Mouse (Mus musculus) hindbrain, embryonic 16.5 days (tissue): ENCODE data around the gene Fcrl5. TPM values are rescaled to one million over a fixed set of nuclear protein-coding genes. Genes with fewer than 3 reads are reported as not detected.

Source experiments
- ATAC-seq: fragments of 200-750 bp; cut with Nextera tagmentation; 2 replicates; pipeline ENCODE4 v1.8.0; 2017; ENCODE audit warnings: moderate TSS enrichment, moderate library complexity
- H3K27ac ChIP-seq: fragments of 300-500 bp; sonication (generic); 2 replicates; pipeline ENCODE4 v1.5.1; 2014; ENCODE audit warnings: low read depth, mild to moderate bottlenecking, control low read depth, low read length, moderate library complexity
- H3K27me3 ChIP-seq: fragments of 300-500 bp; sonication (generic); replicated peaks from 2 replicates; pipeline ENCODE4 v1.6.1; 2014; ENCODE audit warnings: low read length; ENCODE audit not compliant: control insufficient read depth, insufficient read depth
- H3K36me3 ChIP-seq: fragments of 300-500 bp; sonication (generic); 2 replicates; pipeline ENCODE4 v1.6.1; 2014; ENCODE audit warnings: mild to moderate bottlenecking, low read length, moderate library complexity, mixed read lengths; ENCODE audit not compliant: control insufficient read depth, insufficient read depth
- H3K4me1 ChIP-seq: fragments of 300-500 bp; sonication (generic); 2 replicates; pipeline ENCODE4 v1.6.1; 2014; ENCODE audit warnings: low read depth, low read length; ENCODE audit not compliant: control insufficient read depth, insufficient read depth
- H3K4me2 ChIP-seq: fragments of 300-500 bp; sonication (generic); 2 replicates; pipeline ENCODE4 v1.6.1; 2014; ENCODE audit warnings: mild to moderate bottlenecking, low read length, control low read depth, moderate library complexity
- H3K4me3 ChIP-seq: fragments of 300-500 bp; sonication (generic); 2 replicates; pipeline ENCODE4 v1.5.1; 2014; ENCODE audit warnings: mild to moderate bottlenecking, low read length, control low read depth, moderate library complexity
- H3K9ac ChIP-seq: fragments of 300-500 bp; sonication (generic); 2 replicates; pipeline ENCODE4 v1.6.1; 2014; ENCODE audit warnings: low read depth, mild to moderate bottlenecking, control low read depth, low read length, moderate library complexity
- H3K9me3 ChIP-seq: fragments of 300-500 bp; sonication (generic); 2 replicates; pipeline ENCODE4 v1.6.1; 2014; ENCODE audit warnings: mild to moderate bottlenecking, low read length, moderate library complexity; ENCODE audit not compliant: control insufficient read depth
- WGBS: fragments of 180-500 bp; shearing (Covaris S2); extraction: QIAGEN DNeasy Blood & Tissue Kit; methylation state at CpG from one replicate; pipeline ENCODE4 v1.1.7; 2014; 5-methylcytosine and 5-hydroxymethylcytosine counted together
- polyA plus RNA-seq: library from polyadenylated mRNA; unstranded; fragments of >200 nt; fragmentation: Nextera tagmentation; extraction: Ambion mirVana; gene quantifications from 2 replicates; pipeline ENCODE4 v1.2.1, GENCODE M21; 2015

Fcrl5 gene
- polyA plus RNA-seq, 1 experiment from 2014 or later, result not detected

DNA sequence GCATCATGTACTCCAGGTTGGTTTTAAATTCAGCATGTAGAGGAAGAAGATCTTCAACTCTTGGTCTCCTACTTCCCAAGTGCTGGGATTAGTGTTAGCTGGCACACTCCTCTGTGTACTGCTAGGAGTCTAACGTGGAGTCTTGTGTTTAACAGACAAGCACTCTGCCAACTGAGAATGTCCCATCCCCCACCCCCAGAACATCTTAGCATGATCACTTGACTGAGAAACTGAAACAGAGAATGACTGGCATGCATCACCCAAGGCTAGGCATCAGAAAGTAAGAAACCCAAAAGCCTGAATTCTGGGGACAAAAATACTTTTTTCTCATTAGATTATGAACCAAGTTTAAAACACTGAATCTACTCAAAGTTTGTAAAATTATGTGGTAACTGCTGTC, 86.3 kb downstream of the Fcrl5 start:
- no peak overlapping the region for H3K27ac ChIP-seq
- no peak overlapping the region for H3K9ac ChIP-seq
- peaks cover 12% of the 10 kb centered on the region for H3K4me1 ChIP-seq
- no peak for ATAC-seq
- no peak overlapping the region for H3K4me3 ChIP-seq
- no peak overlapping the region for H3K4me2 ChIP-seq
- 66% methylated on average over 1 of the region's 1 CpGs for WGBS
- no peaks in the 10 kb centered on the region for H3K27me3 ChIP-seq
- H3K9me3 ChIP-seq, result no peaks in the 10 kb centered on the region
- no peaks in the 10 kb centered on the region for H3K36me3 ChIP-seq

DNA sequence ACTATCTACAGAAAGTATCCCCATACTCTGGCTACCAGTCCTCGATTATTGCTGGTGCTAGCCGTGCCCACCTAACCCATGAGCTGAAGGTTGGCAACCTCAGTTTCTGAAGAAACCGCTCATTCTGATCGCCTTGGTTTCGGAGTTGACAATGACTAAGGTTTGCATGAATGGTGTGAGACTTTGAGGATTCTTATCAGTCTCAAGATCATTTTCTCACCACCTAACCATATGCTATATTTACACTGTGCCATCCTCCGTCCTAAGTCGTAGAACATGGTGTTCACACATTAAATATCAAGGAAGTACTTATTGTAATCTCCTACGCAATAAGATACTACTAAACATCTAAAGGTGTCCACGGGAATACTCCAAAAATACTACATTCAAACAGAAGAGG, 88.1 kb downstream of the Fcrl5 start:
- WGBS, result 94% methylated on average over 9 of the region's 9 CpGs
- H3K4me2 ChIP-seq, result no peak overlapping the region
- H3K9me3 ChIP-seq, result no peaks in the 10 kb centered on the region
- H3K4me3 ChIP-seq, result no peak overlapping the region
- peaks cover 5% of the 10 kb centered on the region; the same call in 1 of the 2 replicates for H3K36me3 ChIP-seq
- no peaks in the 10 kb centered on the region for H3K27me3 ChIP-seq
- peaks cover 12% of the 10 kb centered on the region for H3K4me1 ChIP-seq
- H3K9ac ChIP-seq, result no peak overlapping the region
- no peak overlapping the region for H3K27ac ChIP-seq
- ATAC-seq, result no peak

DNA sequence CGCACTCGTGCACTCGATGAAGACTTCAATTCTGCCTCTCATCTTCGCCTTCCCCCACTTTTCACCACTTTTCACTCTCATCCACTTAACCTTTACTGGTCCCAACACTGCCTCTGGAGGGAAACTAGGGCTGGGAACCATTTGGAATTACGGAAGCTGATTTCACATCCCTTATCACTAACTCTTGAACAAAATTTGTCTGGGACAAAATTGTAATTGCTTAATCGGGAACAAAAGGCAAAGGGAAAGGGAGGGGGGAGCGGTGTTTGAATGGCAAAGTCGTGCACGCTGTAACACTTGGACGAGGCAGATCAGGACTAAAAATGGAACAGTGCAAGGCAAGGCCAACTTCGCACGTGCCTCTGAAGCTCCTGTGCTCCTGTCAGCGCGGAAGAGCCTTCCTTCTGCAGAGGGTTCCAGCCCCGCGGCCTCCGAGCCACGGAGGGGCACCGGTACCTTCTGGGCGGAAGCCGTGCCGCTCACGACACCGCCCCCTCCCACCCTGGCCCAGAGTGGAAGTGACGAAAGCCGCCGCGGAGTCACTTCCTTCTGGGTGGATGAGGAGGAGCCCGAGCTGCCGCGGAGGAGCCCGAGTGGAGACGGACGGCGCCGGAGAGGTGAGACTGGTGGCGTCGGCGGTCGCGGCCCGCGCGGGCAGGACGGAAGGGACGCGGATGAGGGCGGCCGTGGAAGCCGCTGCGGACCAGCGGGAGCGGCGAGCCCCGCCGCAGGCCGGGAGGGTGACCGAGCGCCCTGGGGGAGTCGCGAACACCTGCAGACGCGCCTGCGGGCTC, 89.7 kb downstream of the Fcrl5 start, which contains the start of gene Etv3:
Etv3 (plus strand) TSS at position 365 of the 794 bp plus-strand sequence.
- peak within 1 kb of the TSS; percentile 99 for H3K9ac ChIP-seq
- no peaks in the 10 kb centered on the region for H3K9me3 ChIP-seq
- H3K27ac ChIP-seq, result peak within 1 kb of the TSS; percentile 89
- peak within 1 kb of the TSS; percentile 94 for H3K4me3 ChIP-seq
- peak; percentile 99 for ATAC-seq
- H3K36me3 ChIP-seq, result peaks cover 20% of the 10 kb centered on the region
- no peaks in the 10 kb centered on the region for H3K27me3 ChIP-seq
- 6% methylated on average over 54 of the region's 64 CpGs for WGBS
- peak within 1 kb of the TSS; percentile 96 for H3K4me2 ChIP-seq
- H3K4me1 ChIP-seq, result peaks cover 12% of the 10 kb centered on the region

DNA sequence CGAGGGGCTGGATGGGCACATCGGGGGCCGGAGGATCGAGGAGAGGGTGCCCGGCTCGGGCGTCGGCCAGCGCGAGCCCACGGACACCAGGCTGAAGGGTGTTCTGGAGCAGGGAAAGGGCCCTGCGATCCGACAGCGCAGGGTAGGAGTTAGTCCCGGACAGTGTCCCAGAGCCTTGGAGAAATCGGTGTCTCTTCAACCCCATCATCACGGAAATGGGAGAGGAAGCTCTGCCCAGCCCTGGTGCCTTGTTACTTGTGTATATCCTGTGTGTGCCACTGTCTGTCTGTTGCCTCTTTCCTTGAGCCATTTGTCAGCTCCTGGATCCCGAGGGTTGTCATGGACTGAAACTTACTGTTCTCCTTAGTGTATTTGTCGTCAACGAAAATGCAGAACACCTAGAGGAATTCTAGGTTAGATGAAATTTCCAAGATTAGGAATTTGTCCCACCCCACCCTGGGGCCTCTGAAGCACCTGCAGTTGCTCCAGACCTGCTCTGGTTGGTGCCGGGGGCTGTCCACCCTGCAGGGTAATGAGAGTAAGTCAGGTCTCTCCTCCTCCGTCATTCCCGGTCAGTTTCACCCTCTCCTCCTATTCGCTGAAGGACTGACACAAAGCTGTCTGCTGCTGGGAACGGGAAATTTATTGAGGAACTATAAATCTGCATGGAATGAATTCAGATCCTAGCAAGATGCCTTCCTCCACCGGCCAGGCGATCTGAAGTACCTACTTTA, 90.4 kb downstream of the Fcrl5 start:
- Histone ChIP-seq H3K27me3 (no peaks in the 10 kb centered on the region), H3K4me1 (peaks cover 12% of the 10 kb centered on the region), H3K9me3 (no peaks in the 10 kb centered on the region), H3K27ac (peak overlapping the region; percentile 89), H3K4me3 (peak overlapping the region; percentile 94), H3K36me3 (peaks cover 28% of the 10 kb centered on the region), H3K4me2 (peak overlapping the region; percentile 96), H3K9ac (peak overlapping the region; percentile 99)
- 6% methylated on average over 27 of the region's 27 CpGs for WGBS
- ATAC-seq, result peak; percentile 61

DNA sequence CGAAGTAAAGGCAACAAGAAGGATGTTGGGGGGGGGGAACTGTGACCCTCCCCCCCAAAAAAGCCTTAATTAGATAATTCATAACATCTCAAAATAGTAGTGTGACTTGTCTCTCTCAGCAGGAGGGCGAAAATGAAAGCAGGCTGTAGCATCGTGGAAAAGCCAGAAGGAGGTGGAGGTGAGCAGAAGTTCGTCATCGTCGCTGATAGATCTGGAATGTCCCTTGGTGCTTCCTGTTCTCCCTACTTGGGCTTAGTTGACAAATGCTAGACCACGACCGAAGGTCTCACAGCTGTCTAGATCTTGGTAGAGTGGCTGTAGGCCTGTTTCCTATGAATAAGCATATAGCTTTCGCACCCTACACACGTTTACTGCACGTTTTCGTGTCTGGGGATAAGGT, 91.6 kb downstream of the Fcrl5 start:
- ATAC-seq, result no peak
- Histone ChIP-seq H3K4me2 (no peak overlapping the region), H3K27me3 (no peaks in the 10 kb centered on the region), H3K4me1 (peaks cover 12% of the 10 kb centered on the region), H3K9ac (no peak overlapping the region), H3K27ac (no peak overlapping the region), H3K9me3 (no peaks in the 10 kb centered on the region), H3K36me3 (peaks cover 31% of the 10 kb centered on the region), H3K4me3 (no peak overlapping the region)
- WGBS, result 88% methylated on average over 12 of the region's 12 CpGs

DNA sequence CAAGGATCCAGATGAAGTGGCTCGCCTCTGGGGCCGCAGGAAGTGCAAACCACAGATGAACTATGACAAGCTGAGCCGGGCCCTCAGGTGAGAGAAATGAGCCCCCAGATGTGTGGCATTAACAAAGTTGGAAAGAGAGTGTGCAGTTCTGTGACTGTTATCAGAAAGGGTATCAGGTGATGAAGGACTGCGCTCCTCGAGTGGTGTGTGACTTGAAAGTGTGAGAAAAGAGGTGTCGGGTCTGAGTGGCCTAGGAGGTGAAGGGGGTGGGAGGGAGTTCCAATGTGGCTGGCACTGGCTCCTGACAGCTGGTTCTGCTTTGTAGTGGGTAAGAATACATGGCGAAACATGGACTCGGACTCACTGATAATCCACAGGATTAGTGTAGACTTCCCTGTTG, 92.4 kb downstream of the Fcrl5 start:
- Histone ChIP-seq H3K27ac (no peak overlapping the region), H3K27me3 (no peaks in the 10 kb centered on the region), H3K4me2 (no peak overlapping the region), H3K9ac (no peak overlapping the region), H3K4me3 (no peak overlapping the region), H3K4me1 (peaks cover 12% of the 10 kb centered on the region), H3K9me3 (no peaks in the 10 kb centered on the region), H3K36me3 (peaks cover 36% of the 10 kb centered on the region)
- 97% methylated on average over 8 of the region's 8 CpGs for WGBS
- no peak for ATAC-seq

DNA sequence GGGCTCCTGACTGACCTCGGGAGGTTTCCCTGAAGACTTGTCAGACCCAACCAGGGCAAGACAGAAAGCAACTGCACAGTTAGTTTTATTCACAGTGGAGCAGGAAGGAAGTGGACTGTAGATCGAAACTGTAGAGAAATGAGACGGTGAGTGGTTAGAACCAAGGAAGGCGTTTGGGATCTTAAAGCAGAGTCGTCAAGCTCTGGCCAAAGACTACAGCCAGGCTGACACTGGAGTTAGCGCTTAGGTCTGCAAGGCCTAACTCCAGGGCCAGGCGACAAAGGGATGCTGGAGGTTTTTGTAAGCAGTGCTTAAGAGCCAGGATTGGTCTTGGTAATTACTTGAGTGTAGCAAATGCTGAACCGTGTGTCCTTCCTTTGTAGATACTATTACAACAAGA, 93.3 kb downstream of the Fcrl5 start:
- Histone ChIP-seq H3K4me1 (peaks cover 12% of the 10 kb centered on the region), H3K27me3 (no peaks in the 10 kb centered on the region), H3K4me3 (no peak overlapping the region), H3K27ac (no peak overlapping the region), H3K9me3 (no peaks in the 10 kb centered on the region), H3K36me3 (peaks cover 42% of the 10 kb centered on the region), H3K4me2 (no peak overlapping the region), H3K9ac (no peak overlapping the region)
- no peak for ATAC-seq
- 94% methylated on average over 8 of the region's 8 CpGs for WGBS

DNA sequence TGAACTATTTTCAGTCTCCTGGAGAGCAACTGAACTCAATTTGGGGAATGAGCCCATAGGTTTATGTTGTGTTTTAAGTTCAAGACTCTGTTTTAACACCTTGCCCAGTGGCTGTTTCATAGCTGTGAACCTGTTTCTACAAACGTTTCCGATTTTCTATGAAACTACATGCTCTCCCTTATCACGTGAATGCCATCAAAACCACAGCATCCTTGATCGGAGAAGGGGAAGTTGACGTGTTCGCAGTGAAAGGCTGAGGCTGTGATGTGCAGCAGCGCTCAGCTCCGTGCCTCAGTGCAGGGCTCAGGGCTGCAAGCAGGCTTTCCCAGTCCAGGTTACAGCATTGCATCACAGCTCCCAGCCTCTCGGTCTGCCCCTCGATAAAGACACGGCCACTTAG, 94.0 kb downstream of the Fcrl5 start:
- ATAC-seq, result no peak

DNA sequence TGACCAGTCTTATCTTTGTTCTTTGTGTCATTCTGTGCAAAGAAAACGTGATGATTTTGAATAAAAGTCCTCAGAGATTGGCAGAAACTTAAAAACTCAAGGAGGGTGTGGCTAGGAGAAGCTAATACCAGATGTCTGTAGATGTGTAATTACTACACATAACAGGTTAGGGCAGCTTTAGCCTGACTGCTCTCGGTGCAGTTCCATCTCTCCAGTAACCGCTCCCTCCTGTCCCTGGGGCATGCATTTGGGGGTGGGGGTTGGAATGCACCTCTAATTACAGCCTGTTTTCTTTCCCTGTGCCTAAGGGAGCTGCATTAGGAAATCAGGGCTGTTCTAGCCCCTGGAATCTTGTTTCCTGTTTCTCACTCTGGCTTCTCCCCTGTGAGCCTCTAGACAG, 94.7 kb downstream of the Fcrl5 start:
- Histone ChIP-seq H3K4me3 (no peak overlapping the region), H3K9me3 (no peaks in the 10 kb centered on the region), H3K27ac (no peak overlapping the region), H3K4me1 (peaks cover 9% of the 10 kb centered on the region), H3K36me3 (peaks cover 48% of the 10 kb centered on the region), H3K9ac (no peak overlapping the region), H3K4me2 (no peak overlapping the region), H3K27me3 (no peaks in the 10 kb centered on the region)
- 96% methylated on average over 3 of the region's 3 CpGs for WGBS
- no peak for ATAC-seq

More for the DNA sequence above, 94.0 kb downstream of the Fcrl5 start:
- no peak overlapping the region for H3K27ac ChIP-seq
- peaks cover 43% of the 10 kb centered on the region for H3K36me3 ChIP-seq
- no peak overlapping the region for H3K4me2 ChIP-seq
- no peaks in the 10 kb centered on the region for H3K9me3 ChIP-seq
- WGBS, result 93% methylated on average over 11 of the region's 11 CpGs
- H3K4me1 ChIP-seq, result peaks cover 12% of the 10 kb centered on the region
- no peak overlapping the region for H3K9ac ChIP-seq
- H3K4me3 ChIP-seq, result no peak overlapping the region
- H3K27me3 ChIP-seq, result no peaks in the 10 kb centered on the region
